Mouse (Mus musculus) midbrain, embryonic 14.5 days (tissue): ENCODE measurements around the gene Fam219a. TPM values are rescaled to one million over a fixed set of nuclear protein-coding genes. Genes with fewer than 3 reads are reported as not detected.
A peak's percentile ranks its signal among the peaks of the same experiment; 100 is the strongest.

Experiments
- ATAC-seq: fragments of 200-750 bp; cut with Nextera tagmentation; 2 replicates; pipeline ENCODE4 v1.8.0; 2017; ENCODE audit warnings: moderate number of reproducible peaks, moderate library complexity; ENCODE audit not compliant: low FRiP score, low TSS enrichment
- DNase-seq: peaks from one replicate; pipeline ENCODE4 v3.0.0-alpha.2; 2015
- H3K27ac ChIP-seq: fragments of 300-500 bp; sonication (generic); replicated peaks from 2 replicates; pipeline ENCODE4 v1.5.1; 2014; ENCODE audit warnings: mild to moderate bottlenecking, low read depth, low read length, moderate library complexity
- H3K27me3 ChIP-seq: fragments of 300-500 bp; sonication (generic); 2 replicates; pipeline ENCODE4 v1.6.1; 2014; ENCODE audit warnings: low read length, control low read depth, mixed read lengths; ENCODE audit not compliant: control insufficient read depth, insufficient read depth
- H3K36me3 ChIP-seq: fragments of 300-500 bp; sonication (generic); 2 replicates; pipeline ENCODE4 v1.6.1; 2014; ENCODE audit warnings: low read length, control low read depth; ENCODE audit not compliant: control insufficient read depth, insufficient read depth
- H3K4me1 ChIP-seq: fragments of 300-500 bp; sonication (generic); 2 replicates; pipeline ENCODE4 v1.6.1; 2014; ENCODE audit warnings: mild to moderate bottlenecking, antibody characterized with exemption, low read length, control low read depth; ENCODE audit not compliant: control insufficient read depth, insufficient read depth
- H3K4me2 ChIP-seq: fragments of 300-500 bp; sonication (generic); 2 replicates; pipeline ENCODE4 v1.6.1; 2014; ENCODE audit warnings: mild to moderate bottlenecking, low read length, moderate library complexity
- H3K4me3 ChIP-seq: fragments of 300-500 bp; sonication (generic); replicated peaks from 2 replicates; pipeline ENCODE4 v1.5.1; 2014; ENCODE audit warnings: low read depth, low read length
- H3K9ac ChIP-seq: fragments of 300-500 bp; sonication (generic); replicated peaks from 2 replicates; pipeline ENCODE4 v1.6.1; 2014; ENCODE audit warnings: mild to moderate bottlenecking, low read length, moderate library complexity
- H3K9me3 ChIP-seq: fragments of 300-500 bp; sonication (generic); 2 replicates; pipeline ENCODE4 v1.6.1; 2016; ENCODE audit warnings: low read length, control low read depth, mixed read lengths; ENCODE audit not compliant: control insufficient read depth
- WGBS: fragments of 180-500 bp; shearing (Covaris S2); extraction: QIAGEN DNeasy Blood & Tissue Kit; methylation state at CpG from one replicate; pipeline ENCODE4 v1.1.7; 2014; 5-methylcytosine and 5-hydroxymethylcytosine counted together
- polyA plus RNA-seq: library from polyadenylated mRNA; unstranded; fragments of >200 nt; fragmentation: Nextera tagmentation; extraction: Ambion mirVana; gene quantifications from 2 replicates; pipeline ENCODE4 v1.2.1, GENCODE M21; 2014

Gene Fam219a
- polyA plus RNA-seq, 1 experiment from 2014 or later, result 19.9 TPM

DNA sequence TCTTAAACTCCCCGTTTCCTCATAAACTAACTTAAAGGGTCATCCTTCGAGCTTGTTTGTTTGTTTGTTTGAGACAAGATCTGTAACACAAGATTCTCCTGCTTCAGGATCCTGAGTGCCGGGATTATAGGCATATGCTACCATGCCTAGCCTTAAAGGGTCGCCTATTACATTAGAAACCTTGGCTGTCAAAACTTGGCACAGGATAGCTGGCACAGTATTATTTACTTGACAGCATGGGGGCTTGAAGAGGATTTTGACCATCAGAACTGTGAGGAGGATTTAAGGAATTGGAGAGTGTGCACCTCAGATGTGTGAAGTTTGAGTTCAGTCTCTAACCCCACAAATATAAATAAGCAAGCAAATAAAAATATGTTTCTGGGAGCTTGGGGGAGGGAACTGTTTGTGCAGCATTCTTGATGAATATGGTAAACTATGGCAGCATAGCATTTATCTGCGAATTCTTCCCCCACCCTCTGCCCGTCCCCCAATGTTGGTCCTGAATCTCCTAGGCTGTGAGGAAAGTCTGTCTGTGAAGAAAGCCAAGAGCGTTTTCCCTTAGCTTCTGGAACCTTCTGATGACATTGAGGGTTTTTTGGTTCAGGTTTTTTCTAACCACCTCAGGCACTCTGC lies 99.2 kb downstream of the Fam219a start:
- DNase-seq (no peak), ATAC-seq (no peak)
- 50% methylated on average over 7 of the region's 7 CpGs for WGBS
- Histone ChIP-seq H3K9ac (no peak overlapping the region), H3K4me3 (no peak overlapping the region), H3K9me3 (no peaks in the 10 kb centered on the region), H3K27ac (peak overlapping the region; percentile 34; the same call in 1 of the 2 replicates), H3K36me3 (no peaks in the 10 kb centered on the region), H3K4me1 (peaks cover 7% of the 10 kb centered on the region; the same call in 1 of the 2 replicates), H3K27me3 (no peaks in the 10 kb centered on the region), H3K4me2 (no peak overlapping the region)

GRCm38 (mm10) chr4:41469199-41469598 lies 100.1 kb downstream of the Fam219a start:
- no peak overlapping the region for H3K27ac ChIP-seq
- no peak for DNase-seq
- WGBS, result 78% methylated on average over 10 of the region's 10 CpGs

DNA sequence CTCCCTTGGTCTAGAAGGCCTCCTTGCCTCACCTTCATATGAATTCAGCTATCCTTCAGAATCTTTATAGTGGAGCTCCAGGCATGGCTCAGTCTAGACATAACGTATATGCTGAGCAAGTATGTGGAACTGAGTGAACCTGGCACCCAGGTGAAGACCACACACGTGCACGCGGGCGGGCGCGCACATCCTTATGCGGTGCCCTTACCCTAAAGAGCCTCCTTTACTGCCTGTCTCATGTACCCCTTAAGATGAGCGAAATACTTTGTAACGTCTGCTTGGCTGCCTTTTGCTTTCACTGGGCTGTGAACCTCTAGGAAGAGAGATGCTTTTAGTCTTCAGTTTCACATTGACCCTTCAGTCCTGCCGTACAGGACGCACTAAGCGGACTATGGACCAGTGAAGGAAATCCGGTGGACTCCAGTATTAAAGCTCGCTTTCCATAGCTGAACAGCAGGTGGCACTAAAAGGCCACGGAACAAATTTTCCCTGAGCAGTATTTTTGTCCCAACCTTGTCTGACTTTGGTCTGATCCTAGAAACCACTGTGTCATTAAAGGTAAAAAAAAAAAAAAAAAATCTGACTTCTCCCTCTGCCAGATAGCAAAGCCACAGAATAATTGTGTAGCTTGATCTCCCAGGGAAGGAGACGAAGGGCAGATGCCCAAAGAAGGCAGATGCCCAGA lies 100.8 kb downstream of the Fam219a start:
- no peak overlapping the region for H3K9ac ChIP-seq
- H3K27ac ChIP-seq, result no peak overlapping the region
- H3K4me3 ChIP-seq, result no peak overlapping the region
- no peaks in the 10 kb centered on the region for H3K9me3 ChIP-seq
- H3K4me1 ChIP-seq, result peaks cover 12% of the 10 kb centered on the region
- DNase-seq (peak; percentile 90), ATAC-seq (no peak)
- H3K36me3 ChIP-seq, result no peaks in the 10 kb centered on the region
- no peaks in the 10 kb centered on the region for H3K27me3 ChIP-seq
- no peak overlapping the region for H3K4me2 ChIP-seq
- WGBS, result 54% methylated on average over 17 of the region's 17 CpGs

More at GRCm38 (mm10) chr4:41469199-41469598, 100.1 kb downstream of the Fam219a start:
- Histone ChIP-seq H3K27me3 (no peaks in the 10 kb centered on the region), H3K4me3 (no peak overlapping the region), H3K4me2 (no peak overlapping the region), H3K9ac (no peak overlapping the region), H3K4me1 (peaks cover 7% of the 10 kb centered on the region; the same call in 1 of the 2 replicates), H3K9me3 (no peaks in the 10 kb centered on the region), H3K36me3 (no peaks in the 10 kb centered on the region)
- ATAC-seq, result no peak

Other genes starting within 250 kb of the Fam219a start
- 58.4 and 77.2 TPM in 2 replicates for gene Ubap1, start 220.5 kb downstream of the Fam219a start, polyA plus RNA-seq
- gene Kif24, start 104.7 kb downstream of the Fam219a start, polyA plus RNA-seq, result 3.3 and 3.7 TPM in 2 replicates
- gene Nudt2, start 104.4 kb downstream of the Fam219a start, polyA plus RNA-seq, result 68.4 and 79.9 TPM in 2 replicates
- gene AI464131, start 66.5 kb downstream of the Fam219a start, polyA plus RNA-seq, result 7.2 and 8.0 TPM in 2 replicates
- gene 1110017D15Rik, start 52.2 kb downstream of the Fam219a start, polyA plus RNA-seq, result 12.9 and 13.2 TPM in 2 replicates
- gene Dnaic1, start 237 bp upstream of the Fam219a start, polyA plus RNA-seq, result 2.0 and 2.8 TPM in 2 replicates
- gene Enho, start 70.8 kb upstream of the Fam219a start, polyA plus RNA-seq, result 121 and 154 TPM in 2 replicates
- gene Cntfr, start 127.6 kb upstream of the Fam219a start, polyA plus RNA-seq, result 23.9 and 46.8 TPM in 2 replicates
- gene Il11ra1, start 130.5 kb upstream of the Fam219a start, polyA plus RNA-seq, result 28.1 and 32.1 TPM in 2 replicates
- 62.2 and 64.1 TPM in 2 replicates for gene Rpp25l, start 144.0 kb upstream of the Fam219a start, polyA plus RNA-seq
- gene Dctn3, start 153.6 kb upstream of the Fam219a start, polyA plus RNA-seq, result 249 and 299 TPM in 2 replicates
- gene Arid3c, start 161.6 kb upstream of the Fam219a start, polyA plus RNA-seq, result 0.47 and 0.70 TPM in 2 replicates
- 38.8 and 51.5 TPM in 2 replicates for gene Galt, start 185.7 kb upstream of the Fam219a start, polyA plus RNA-seq
- 52.7 and 55.4 TPM in 2 replicates for gene Sigmar1, start 186.6 kb upstream of the Fam219a start, polyA plus RNA-seq
- gene Ccl27a, start 204.7 kb upstream of the Fam219a start, polyA plus RNA-seq, result 241 and 335 TPM in 2 replicates